Mouse (Mus musculus) spleen, adult 2 months (tissue): ENCODE results near the gene Tfrc. TPM values are rescaled to one million over a fixed set of nuclear protein-coding genes. Genes with fewer than 3 reads are reported as not detected.
A peak's percentile ranks its signal among the peaks of the same experiment; 100 is the strongest.

Source experiments
- DNase-seq, 2 experiments: peaks; one replicate each; pipeline versions ENCODE4 v3.0.0 to v3.0.0-alpha.2; 2012 to 2021; ENCODE audit warnings: low spot score in 2 of 2, low read depth in 1 of 2
- H3K27ac ChIP-seq: fragments of 200-500 bp; 2 replicates; pipeline ENCODE4 v1.5.1; 2012; ENCODE audit warnings: low read length, inconsistent platforms; ENCODE audit not compliant: insufficient read depth
- H3K27me3 ChIP-seq: fragments of 200-500 bp; 2 replicates; pipeline ENCODE4 v1.6.1; 2012; ENCODE audit warnings: mild to moderate bottlenecking, moderate library complexity, low read length, inconsistent platforms; ENCODE audit not compliant: control insufficient read depth, insufficient read depth
- H3K36me3 ChIP-seq: fragments of 200-500 bp; 2 replicates; pipeline ENCODE4 v1.6.1; 2012; ENCODE audit warnings: mild to moderate bottlenecking, low read length, inconsistent platforms; ENCODE audit not compliant: control insufficient read depth, insufficient read depth
- H3K4me1 ChIP-seq: fragments of 200-500 bp; 2 replicates; pipeline ENCODE4 v1.6.1; 2011; ENCODE audit warnings: inconsistent platforms; ENCODE audit not compliant: control insufficient read depth, insufficient read depth, insufficient read length
- H3K4me3 ChIP-seq: fragments of 200-500 bp; 2 replicates; pipeline ENCODE4 v1.5.1; 2011; ENCODE audit warnings: mild to moderate bottlenecking, inconsistent platforms; ENCODE audit not compliant: insufficient read depth, insufficient read length; ENCODE audit errors: extremely low read depth
- CTCF ChIP-seq: fragments of 200-500 bp; IDR thresholded peaks from 2 replicates; pipeline ENCODE4 v1.5.1; 2011; ENCODE audit warnings: mild to moderate bottlenecking, inconsistent platforms; ENCODE audit not compliant: insufficient read depth, insufficient read length, insufficient replicate concordance; ENCODE audit errors: extremely low read depth
- POLR2A ChIP-seq: fragments of 200-500 bp; IDR thresholded peaks from 2 replicates; pipeline ENCODE4 v1.6.1; 2011; ENCODE audit warnings: low read depth, low read length, inconsistent platforms
- WGBS: fragments of 180-500 bp; shearing (Covaris S2); methylation state at CpG from one replicate; pipeline ENCODE4 v1.1.7; 2018; 5-methylcytosine and 5-hydroxymethylcytosine counted together
- polyA plus RNA-seq: library from polyadenylated mRNA; depleted of rRNA; stranded (reverse); fragments of >200 nt; gene quantifications from 2 replicates; pipeline ENCODE4 v1.2.3, GENCODE M21; 2012

The Tfrc gene
- polyA plus RNA-seq, 1 experiment = 11.9 TPM

DNA sequence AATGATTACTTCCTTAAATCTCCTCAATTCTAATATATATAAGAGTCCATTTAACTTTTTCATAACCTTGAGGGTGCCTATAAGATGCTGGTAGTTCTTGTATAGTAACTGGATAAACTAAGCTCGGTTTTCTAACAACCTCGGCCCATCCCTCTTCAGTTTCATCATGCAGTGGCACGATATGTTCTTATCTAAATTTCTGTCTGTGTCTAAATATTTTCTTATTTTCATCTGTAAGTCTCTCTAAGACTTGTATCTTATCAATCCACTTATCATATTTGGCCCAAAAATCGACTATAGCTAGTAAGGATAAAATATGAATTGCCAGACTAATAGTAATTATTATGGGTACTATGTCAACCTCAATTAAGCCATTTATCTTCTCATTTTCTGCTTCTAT lies 22.2 kb upstream of the Tfrc start:
- no peak for DNase-seq
- H3K27me3 ChIP-seq = no peaks in the 10 kb centered on the region
- no peaks in the 10 kb centered on the region for H3K36me3 ChIP-seq
- TF ChIP-seq CTCF (no peak), POLR2A (no peak)
- H3K4me3 ChIP-seq = no peak overlapping the region
- no peaks in the 10 kb centered on the region for H3K4me1 ChIP-seq
- 85% methylated on average over 4 of the region's 4 CpGs for whole genome bisulfite sequencing
- no peak overlapping the region for H3K27ac ChIP-seq

DNA sequence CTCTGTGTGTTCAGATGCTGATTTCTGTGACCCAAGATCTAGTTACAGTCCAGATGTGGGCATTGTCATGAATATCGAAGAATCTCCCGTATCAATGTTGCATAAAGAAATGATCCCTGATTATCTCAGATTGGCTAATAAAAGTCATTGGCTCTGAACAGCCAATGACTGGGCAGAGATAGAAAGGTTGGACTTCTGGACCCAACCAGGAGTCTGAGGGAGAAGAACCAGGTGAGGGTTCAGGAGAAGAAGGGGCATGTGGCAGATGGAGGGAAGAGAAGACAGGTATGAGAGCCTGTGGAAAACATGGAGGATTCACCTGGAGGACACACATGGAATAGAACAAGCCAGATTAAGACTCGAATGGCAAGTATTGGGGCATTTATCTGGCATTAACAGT lies 20.2 kb upstream of the Tfrc start:
- peaks cover 3% of the 10 kb centered on the region; the same call in 1 of the 2 replicates for H3K4me1 ChIP-seq
- H3K36me3 ChIP-seq = no peaks in the 10 kb centered on the region
- H3K27me3 ChIP-seq = no peaks in the 10 kb centered on the region
- no peak overlapping the region for H3K4me3 ChIP-seq
- no peak overlapping the region for H3K27ac ChIP-seq
- no peak for TF ChIP-seq CTCF
- no peak for TF ChIP-seq POLR2A
- DNase-seq = no peak
- 92% methylated on average over 3 of the region's 3 CpGs for WGBS

DNA sequence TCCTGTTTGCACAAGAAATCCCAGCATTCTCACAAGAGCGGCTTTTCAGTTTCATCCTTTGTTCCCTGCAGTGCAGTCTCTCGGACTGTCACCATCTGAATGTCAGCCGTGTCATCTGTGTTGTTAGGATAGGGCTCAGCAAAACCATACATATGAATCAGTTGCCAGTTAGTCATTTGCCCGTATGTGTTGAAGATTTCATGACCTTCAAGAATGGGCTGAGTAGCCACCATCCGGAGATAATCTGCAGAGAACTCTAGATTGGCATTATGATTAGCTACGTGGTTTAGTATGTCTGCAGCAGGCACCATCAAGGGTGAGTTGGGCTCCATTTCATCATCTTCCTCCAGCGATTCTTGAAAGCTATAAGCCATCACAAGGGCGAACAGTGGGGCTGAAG lies 17.2 kb upstream of the Tfrc start:
- DNase-seq = no peak
- no peaks in the 10 kb centered on the region for H3K36me3 ChIP-seq
- no peak overlapping the region for H3K27ac ChIP-seq
- 95% methylated on average over 8 of the region's 8 CpGs for WGBS
- no peak for TF ChIP-seq CTCF
- no peak for TF ChIP-seq POLR2A
- no peak overlapping the region for H3K4me3 ChIP-seq
- H3K27me3 ChIP-seq = no peaks in the 10 kb centered on the region
- peaks cover 9% of the 10 kb centered on the region; the same call in 1 of the 2 replicates for H3K4me1 ChIP-seq

DNA sequence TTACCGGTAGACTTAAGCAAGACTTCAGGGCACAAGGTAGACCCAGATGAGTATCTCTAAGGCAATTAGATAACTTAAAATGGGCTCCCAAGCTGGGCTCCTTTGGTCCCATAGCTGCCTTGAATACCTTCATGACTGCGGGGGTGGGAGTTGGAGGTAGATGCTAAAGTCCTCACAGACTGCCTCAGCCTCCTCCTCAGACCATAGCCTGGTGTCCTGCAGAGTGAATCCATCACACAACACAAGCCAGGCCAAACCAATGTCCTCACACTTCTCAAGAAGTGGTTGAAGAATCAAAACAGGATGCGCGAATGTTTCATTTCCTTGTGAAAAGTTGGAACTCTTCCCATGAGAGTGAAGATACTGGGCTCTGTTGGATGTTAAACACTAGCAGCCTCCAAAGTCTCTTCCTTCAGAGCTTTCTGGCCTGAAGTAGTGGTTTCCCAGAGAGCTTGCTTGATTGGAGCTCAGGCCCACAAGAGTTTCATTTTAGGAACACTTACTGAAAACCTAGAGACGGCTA lies 15.4 kb upstream of the Tfrc start:
- H3K27me3 ChIP-seq = no peaks in the 10 kb centered on the region
- 0 out of 2 replicates have a peak overlapping the region, but pooled peaks have one; percentile 4 for H3K27ac ChIP-seq
- no peak overlapping the region for H3K4me3 ChIP-seq
- DNase-seq = no peak
- no peak for TF ChIP-seq CTCF
- no peak for TF ChIP-seq POLR2A
- H3K36me3 ChIP-seq = no peaks in the 10 kb centered on the region
- WGBS = 60% methylated on average over 5 of the region's 5 CpGs
- peaks cover 9% of the 10 kb centered on the region; the same call in 1 of the 2 replicates for H3K4me1 ChIP-seq

DNA sequence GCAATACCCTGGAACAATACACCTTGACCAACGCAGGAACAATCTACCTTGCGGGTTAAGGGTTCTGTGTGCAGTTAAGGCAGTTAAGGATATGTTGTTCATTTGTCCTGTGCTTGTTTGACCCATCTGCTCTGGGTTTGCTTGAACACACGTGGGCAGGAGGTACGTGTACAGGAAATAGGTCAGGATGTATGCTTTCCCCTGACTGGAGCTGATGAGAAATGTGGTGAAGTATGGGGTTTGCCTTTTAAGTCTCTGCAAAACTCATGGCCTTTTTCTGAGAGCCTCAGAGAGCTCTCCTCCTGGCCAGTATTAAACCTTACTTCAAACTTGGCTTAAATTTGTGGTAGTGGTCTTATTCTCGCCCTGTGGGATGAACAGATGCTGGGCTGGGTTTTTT lies 14.8 kb upstream of the Tfrc start:
- DNase-seq = no peak
- TF ChIP-seq POLR2A = no peak
- no peak for TF ChIP-seq CTCF
- no peak overlapping the region for H3K4me3 ChIP-seq
- H3K36me3 ChIP-seq = no peaks in the 10 kb centered on the region
- 28% methylated on average over 5 of the region's 5 CpGs for WGBS
- H3K27me3 ChIP-seq = no peaks in the 10 kb centered on the region
- H3K27ac ChIP-seq = peak overlapping the region; percentile 30; the same call in 1 of the 2 replicates
- peaks cover 9% of the 10 kb centered on the region; the same call in 1 of the 2 replicates for H3K4me1 ChIP-seq

DNA sequence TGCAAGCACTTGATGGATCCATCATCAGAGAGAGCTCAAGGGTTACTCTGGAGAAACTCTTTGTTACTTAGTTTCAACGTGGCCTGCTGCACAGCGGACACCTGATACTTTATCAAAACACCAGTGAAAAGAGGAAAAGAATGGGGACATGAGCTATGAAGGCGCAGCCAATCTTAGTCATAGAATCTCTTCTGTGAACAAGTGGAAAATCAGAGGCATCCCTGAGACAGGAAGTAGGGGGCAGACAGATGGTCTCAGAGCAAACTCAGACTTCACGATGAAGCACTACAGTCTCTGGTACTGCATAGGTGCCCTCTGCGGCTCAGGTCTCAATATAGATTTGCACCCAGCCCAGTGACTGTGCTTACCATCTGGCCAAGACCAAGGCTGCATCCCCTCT lies 14.0 kb upstream of the Tfrc start:
- no peaks in the 10 kb centered on the region for H3K36me3 ChIP-seq
- no peak for TF ChIP-seq POLR2A
- no peak for TF ChIP-seq CTCF
- H3K4me1 ChIP-seq = peaks cover 9% of the 10 kb centered on the region; the same call in 1 of the 2 replicates
- H3K4me3 ChIP-seq = no peak overlapping the region
- 61% methylated on average over 5 of the region's 5 CpGs for WGBS
- H3K27me3 ChIP-seq = no peaks in the 10 kb centered on the region
- no peak for DNase-seq
- no peak overlapping the region for H3K27ac ChIP-seq

DNA sequence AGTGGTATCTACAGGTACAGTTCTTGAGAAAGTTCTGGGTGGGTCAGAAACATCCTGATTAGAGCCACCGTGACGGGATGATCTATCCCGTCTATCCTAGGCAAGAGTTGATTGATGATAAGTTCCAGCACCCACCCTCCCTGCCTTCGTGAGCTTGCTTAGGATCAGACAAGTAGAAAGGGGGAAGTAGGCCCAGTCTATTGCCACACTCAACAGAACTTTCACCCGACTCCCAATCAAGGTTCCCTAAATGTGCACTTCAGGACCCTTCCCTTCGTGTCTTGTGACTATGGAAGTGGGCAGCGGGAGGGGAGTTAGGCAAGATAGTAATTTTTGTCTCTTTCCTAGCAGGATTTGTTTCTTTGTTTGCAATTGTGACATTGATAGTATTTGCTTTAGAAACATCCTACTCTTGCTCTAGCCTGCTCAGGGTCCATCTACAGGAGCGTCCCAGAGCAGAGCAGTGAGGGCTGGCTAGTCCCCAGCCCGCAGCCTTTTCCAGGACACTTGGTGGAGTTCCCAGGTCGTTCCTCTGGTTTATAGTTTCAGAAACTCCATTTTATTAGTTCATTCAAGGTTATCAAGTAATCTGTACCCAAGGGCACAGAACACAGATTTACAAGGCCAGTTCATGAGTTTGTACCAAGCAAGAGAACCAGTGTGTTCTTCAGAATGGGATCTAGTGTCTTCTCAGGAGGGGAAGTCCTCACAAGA lies 13.4 kb upstream of the Tfrc start:
- no peak for TF ChIP-seq CTCF
- no peak for TF ChIP-seq POLR2A
- no peaks in the 10 kb centered on the region for H3K36me3 ChIP-seq
- WGBS = 64% methylated on average over 10 of the region's 10 CpGs
- no peaks in the 10 kb centered on the region for H3K27me3 ChIP-seq
- H3K4me3 ChIP-seq = no peak overlapping the region
- no peak for DNase-seq
- H3K4me1 ChIP-seq = peaks cover 9% of the 10 kb centered on the region; the same call in 1 of the 2 replicates
- no peak overlapping the region for H3K27ac ChIP-seq
